In genomic region chr10:18047380-18048146, GRCm38 (mm10) we compare ENCODE assay signal across 14 mouse cellular contexts. TPM values are rescaled to one million over a fixed set of nuclear protein-coding genes. Genes with fewer than 3 reads are reported as not detected.
A peak's percentile ranks its signal among the peaks of the same experiment; 100 is the strongest.
DNase-seq lines count a peak whose midpoint lies in the region; ATAC-seq and TF ChIP-seq lines count a peak whose summit lies in the region.
"Had no signal": no experiment of that assay in that cellular context is flagged by ENCODE, and none has a peak within 500 bp of the region (broad histone marks: within the 10 kb centered on the region; RNA-seq: fewer than 3 reads in every experiment).

No protein-coding gene starts in this region.

- TF ChIP-seq CTCF in stomach, postnatal 0 days (IDR thresholded peaks at IDR 0.05; ENCODE audit: low read depth): no peak

- H3K9ac ChIP-seq in kidney, embryonic 14.5 days (ENCODE audit: low read depth, low read length): no peak overlapping the region
- H3K9ac ChIP-seq in kidney, embryonic 16.5 days (replicated peaks; ENCODE audit: low read length): no peak overlapping the region
- H3K9ac ChIP-seq in intestine, embryonic 16.5 days (ENCODE audit: low read depth, low read length): no peak overlapping the region
- no peak overlapping the region for H3K9ac ChIP-seq in stomach, postnatal 0 days (ENCODE audit: low read length)
- H3K9ac ChIP-seq: neural tube, embryonic 12.5 days had no signal

- ATAC-seq in kidney, embryonic 14.5 days (ENCODE audit: low FRiP score, low TSS enrichment): peak; percentile 20; the same call in 1 of the 2 replicates
- no peak for ATAC-seq in kidney, embryonic 16.5 days (ENCODE audit: low FRiP score, low TSS enrichment)
- ATAC-seq in intestine, embryonic 16.5 days: 0 out of 2 replicates have a peak, but pooled peaks have one; percentile 63
- ATAC-seq in stomach, postnatal 0 days (ENCODE audit: low FRiP score, low TSS enrichment): no peak

- no peak overlapping the region for H3K4me2 ChIP-seq in kidney, embryonic 14.5 days (replicated peaks; ENCODE audit: low read depth, low read length)
- H3K4me2 ChIP-seq in kidney, embryonic 16.5 days (replicated peaks; ENCODE audit: low read depth, low read length): no peak overlapping the region
- H3K4me2 ChIP-seq in intestine, embryonic 16.5 days (ENCODE audit: low read depth, low read length): no peak overlapping the region
- no peak overlapping the region for H3K4me2 ChIP-seq in stomach, postnatal 0 days (replicated peaks; ENCODE audit: low read depth)
- H3K4me2 ChIP-seq: neural tube, embryonic 12.5 days had no signal

- H3K27me3 ChIP-seq in kidney, embryonic 14.5 days (ENCODE audit: control insufficient read depth, insufficient read depth, low read length): no peaks in the 10 kb centered on the region
- H3K27me3 ChIP-seq in kidney, embryonic 16.5 days (ENCODE audit: insufficient read depth, low read length): no peaks in the 10 kb centered on the region
- no peaks in the 10 kb centered on the region for H3K27me3 ChIP-seq in intestine, embryonic 16.5 days (replicated peaks; ENCODE audit: control insufficient read depth, insufficient read depth, low read length)
- no peaks in the 10 kb centered on the region for H3K27me3 ChIP-seq in stomach, postnatal 0 days (ENCODE audit: control insufficient read depth, insufficient read depth, low read length)
- H3K27me3 ChIP-seq: neural tube, embryonic 12.5 days had no signal

- H3K27ac ChIP-seq in kidney, embryonic 14.5 days (ENCODE audit: low read depth, low read length): no peak overlapping the region
- H3K27ac ChIP-seq in kidney, embryonic 16.5 days (ENCODE audit: low read length): no peak overlapping the region
- no peak overlapping the region for H3K27ac ChIP-seq in intestine, embryonic 16.5 days (ENCODE audit: low read length)
- no peak overlapping the region for H3K27ac ChIP-seq in stomach, postnatal 0 days (replicated peaks)
- H3K27ac ChIP-seq: neural tube, embryonic 12.5 days had no signal

- peak; percentile 22 for DNase-seq in brain, adult 2 months (ENCODE audit: low read depth, low spot score)
- peak; percentile 9 for DNase-seq in stomach, postnatal 0 days (ENCODE audit: low spot score)
- no peak for DNase-seq in thymus, postnatal 0 days (ENCODE audit: low spot score)
- no peak for DNase-seq in spleen, postnatal 14 days (ENCODE audit: low spot score in 2 of 2)
- DNase-seq: cerebellum, postnatal 36 days; kidney, postnatal 25 days; lung, adult 18-20 months; retina, postnatal 1 day; thymus, postnatal 25 days had no signal

- H3K4me1 ChIP-seq in kidney, embryonic 14.5 days (ENCODE audit: control insufficient read depth, insufficient read depth, low read length): no peaks in the 10 kb centered on the region
- H3K4me1 ChIP-seq in kidney, embryonic 16.5 days (ENCODE audit: insufficient read depth, low read length): no peaks in the 10 kb centered on the region
- 0 out of 2 replicates have a peak, but pooled peaks cover 3% of the 10 kb centered on the region for H3K4me1 ChIP-seq in intestine, embryonic 16.5 days (ENCODE audit: control insufficient read depth, insufficient read depth, low read length)
- no peaks in the 10 kb centered on the region for H3K4me1 ChIP-seq in stomach, postnatal 0 days (replicated peaks; ENCODE audit: control insufficient read depth, insufficient read depth)
- H3K4me1 ChIP-seq: neural tube, embryonic 12.5 days had no signal

- H3K36me3 ChIP-seq in kidney, embryonic 14.5 days (ENCODE audit: control insufficient read depth, insufficient read depth, low read length): no peaks in the 10 kb centered on the region
- no peaks in the 10 kb centered on the region for H3K36me3 ChIP-seq in kidney, embryonic 16.5 days (ENCODE audit: insufficient read depth, low read length)
- H3K36me3 ChIP-seq in intestine, embryonic 16.5 days (ENCODE audit: control insufficient read depth, insufficient read depth, low read length): no peaks in the 10 kb centered on the region
- H3K36me3 ChIP-seq in stomach, postnatal 0 days (ENCODE audit: control insufficient read depth, insufficient read depth, low read length): no peaks in the 10 kb centered on the region
- H3K36me3 ChIP-seq: neural tube, embryonic 12.5 days had no signal

- 41% methylated on average over 10 of the region's 10 CpGs for WGBS in kidney, embryonic 14.5 days
- 47% methylated on average over 10 of the region's 10 CpGs for WGBS in kidney, embryonic 16.5 days
- 44% methylated on average over 10 of the region's 10 CpGs for WGBS in intestine, embryonic 16.5 days
- WGBS in stomach, postnatal 0 days: 40% methylated on average over 10 of the region's 10 CpGs

- no peaks in the 10 kb centered on the region for H3K9me3 ChIP-seq in kidney, embryonic 14.5 days (ENCODE audit: control insufficient read depth, low read length)
- no peaks in the 10 kb centered on the region for H3K9me3 ChIP-seq in kidney, embryonic 16.5 days (ENCODE audit: low read length)
- H3K9me3 ChIP-seq in intestine, embryonic 16.5 days (ENCODE audit: control insufficient read depth, low read length): no peaks in the 10 kb centered on the region
- no peaks in the 10 kb centered on the region for H3K9me3 ChIP-seq in stomach, postnatal 0 days (ENCODE audit: control insufficient read depth, low read length)
- H3K9me3 ChIP-seq: neural tube, embryonic 12.5 days had no signal

- no peak overlapping the region for H3K4me3 ChIP-seq in kidney, embryonic 14.5 days (ENCODE audit: low read length)
- H3K4me3 ChIP-seq in kidney, embryonic 16.5 days (ENCODE audit: low read length): no peak overlapping the region
- no peak overlapping the region for H3K4me3 ChIP-seq in intestine, embryonic 16.5 days (ENCODE audit: low read length)
- no peak overlapping the region for H3K4me3 ChIP-seq in stomach, postnatal 0 days (ENCODE audit: low read depth, low read length)
- H3K4me3 ChIP-seq: erythroblast, embryonic 14.5 days; neural tube, embryonic 12.5 days had no signal

- no peak for TF ChIP-seq EP300 in stomach, postnatal 0 days (optimal IDR thresholded peaks at IDR 0.05)

RNA-seq across cellular contexts. Expression of gene Reps1, which starts 8.1 kb away (rescaled TPM):
- polyA plus RNA-seq in kidney, embryonic 14.5 days (2014; fragmentation: Nextera tagmentation; extraction: Ambion mirVana): 20.3 and 23.0 TPM in 2 replicates
- polyA plus RNA-seq in kidney, embryonic 16.5 days (2015; fragmentation: Nextera tagmentation; extraction: Ambion mirVana): 10.0 and 12.8 TPM in 2 replicates
- 6.2 and 6.3 TPM in 2 replicates for polyA plus RNA-seq in intestine, embryonic 16.5 days (2015; fragmentation: Nextera tagmentation; extraction: Ambion mirVana)
- 10.6 and 12.9 TPM in 2 replicates for polyA plus RNA-seq in stomach, postnatal 0 days (2015; fragmentation: Nextera tagmentation; extraction: Ambion mirVana)
- 20.2 and 24.0 TPM in 2 replicates for polyA plus RNA-seq in thymus, postnatal 0 days (2015; fragmentation: Nextera tagmentation; extraction: Ambion mirVana)

RNA-seq across cellular contexts. Expression of gene Abracl, which starts 24.5 kb away (rescaled TPM):
- polyA plus RNA-seq in kidney, embryonic 14.5 days (2014; fragmentation: Nextera tagmentation; extraction: Ambion mirVana): 134 and 179 TPM in 2 replicates
- polyA plus RNA-seq in kidney, embryonic 16.5 days (2015; fragmentation: Nextera tagmentation; extraction: Ambion mirVana): 102 and 111 TPM in 2 replicates
- polyA plus RNA-seq in intestine, embryonic 16.5 days (2015; fragmentation: Nextera tagmentation; extraction: Ambion mirVana): 158 and 162 TPM in 2 replicates
- 264 and 282 TPM in 2 replicates for polyA plus RNA-seq in stomach, postnatal 0 days (2015; fragmentation: Nextera tagmentation; extraction: Ambion mirVana)
- polyA plus RNA-seq in thymus, postnatal 0 days (2015; fragmentation: Nextera tagmentation; extraction: Ambion mirVana): 322 and 349 TPM in 2 replicates

Comparison
In these comparisons a context has a peak if more than half of its experiments do, and no peak if none do; other contexts are left out.
1. ATAC-seq: peak in kidney, embryonic 14.5 days (single experiment) and intestine, embryonic 16.5 days (single experiment); none in kidney, embryonic 16.5 days (single experiment) and stomach, postnatal 0 days (single experiment).
2. DNase-seq: peak in brain, adult 2 months (single experiment) and stomach, postnatal 0 days (single experiment); none in thymus, postnatal 0 days (single experiment) and spleen, postnatal 14 days (0 of 2).